14 mouse cellular contexts compared by ENCODE assay signal in the genomic region with DNA sequence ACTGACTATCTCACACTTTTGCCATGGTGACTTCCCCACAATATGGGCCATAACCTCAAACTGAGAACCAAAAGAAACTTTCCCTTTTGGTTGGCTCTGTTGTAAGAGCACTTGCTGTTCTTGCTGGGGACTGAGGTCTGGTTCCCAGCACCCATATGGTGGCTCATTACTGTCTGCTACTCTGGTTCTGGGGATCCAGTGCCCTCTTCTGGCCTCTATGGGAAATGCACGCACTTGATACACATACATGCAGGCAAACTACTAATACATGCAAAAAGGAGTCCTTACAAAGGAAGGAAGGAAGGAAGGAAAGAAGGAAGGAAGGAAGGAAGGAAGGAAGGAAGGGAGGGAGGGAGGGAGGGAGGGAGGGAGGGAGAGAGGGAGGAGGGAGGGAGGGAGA. TPM values are rescaled to one million over a fixed set of nuclear protein-coding genes. Genes with fewer than 3 reads are reported as not detected.
"Had no signal": no experiment of that assay in that cellular context is flagged by ENCODE, and none has a peak within 500 bp of the region (broad histone marks: within the 10 kb centered on the region; RNA-seq: fewer than 3 reads in every experiment).

No protein-coding gene starts in this region.

- H3K36me3 ChIP-seq: kidney, embryonic 15.5 days; limb, embryonic 15.5 days; liver, embryonic 15.5 days; lung, embryonic 15.5 days; midbrain, embryonic 12.5 days; neural tube, embryonic 15.5 days had no signal

- H3K9ac ChIP-seq: kidney, embryonic 15.5 days; limb, embryonic 15.5 days; liver, embryonic 15.5 days; lung, embryonic 15.5 days; midbrain, embryonic 12.5 days; neural tube, embryonic 15.5 days had no signal

- H3K27me3 ChIP-seq: kidney, embryonic 15.5 days; limb, embryonic 15.5 days; liver, embryonic 15.5 days; lung, embryonic 15.5 days; midbrain, embryonic 12.5 days; neural tube, embryonic 15.5 days had no signal

- H3K27ac ChIP-seq: kidney, embryonic 15.5 days; limb, embryonic 15.5 days; liver, embryonic 15.5 days; lung, embryonic 15.5 days; neural tube, embryonic 15.5 days had no signal

- DNase-seq: kidney, adult 2 months; kidney, postnatal 14 days; layer of hippocampus, adult 9-11 months; layer of hippocampus, postnatal 36 days; lung, postnatal 14 days; thymus, postnatal 36 days had no signal

- H3K4me2 ChIP-seq: kidney, embryonic 15.5 days; limb, embryonic 15.5 days; liver, embryonic 15.5 days; lung, embryonic 15.5 days; midbrain, embryonic 12.5 days; neural tube, embryonic 15.5 days had no signal

- H3K4me1 ChIP-seq: kidney, embryonic 15.5 days; limb, embryonic 15.5 days; liver, embryonic 15.5 days; lung, embryonic 15.5 days had no signal

- H3K4me3 ChIP-seq: kidney, embryonic 15.5 days; limb, embryonic 15.5 days; liver, embryonic 15.5 days; lung, embryonic 15.5 days; midbrain, embryonic 12.5 days; myocyte; neural tube, embryonic 15.5 days had no signal

- H3K9me3 ChIP-seq: limb, embryonic 15.5 days; liver, embryonic 15.5 days; lung, embryonic 15.5 days; midbrain, embryonic 12.5 days; neural tube, embryonic 15.5 days had no signal

RNA-seq across cellular contexts. Expression of a gene that starts 8.9 kb away (rescaled TPM):
- total RNA-seq: megakaryocyte-erythroid progenitor cell, adult 5-6 weeks had no signal
- polyA plus RNA-seq: myocyte had no signal
